Mouse (Mus musculus) limb, embryonic 10.5 days (tissue): Measurements from ENCODE around the gene Lrch1. TPM values are rescaled to one million over a fixed set of nuclear protein-coding genes. Genes with fewer than 3 reads are reported as not detected.

Source experiments
- DNase-seq: peaks from one replicate; pipeline ENCODE4 v3.0.0-alpha.2; 2017; ENCODE audit warnings: low spot score
- H3K27ac ChIP-seq: fragments of 300-500 bp; sonication (generic); 2 replicates; pipeline ENCODE4 v1.5.1; 2016; ENCODE audit warnings: mild to moderate bottlenecking
- H3K27me3 ChIP-seq: fragments of 300-500 bp; sonication (generic); 2 replicates; pipeline ENCODE4 v1.6.1; 2016; ENCODE audit warnings: low read depth, mild to moderate bottlenecking; ENCODE audit not compliant: poor library complexity, severe bottlenecking
- H3K36me3 ChIP-seq: fragments of 300-500 bp; sonication (generic); 2 replicates; pipeline ENCODE4 v1.6.1; 2016; ENCODE audit warnings: mild to moderate bottlenecking, moderate library complexity
- H3K4me1 ChIP-seq: fragments of 300-500 bp; sonication (generic); 2 replicates; pipeline ENCODE4 v1.6.1; 2016
- H3K4me3 ChIP-seq: fragments of 300-500 bp; sonication (generic); 2 replicates; pipeline ENCODE4 v1.5.1; 2016; ENCODE audit warnings: mild to moderate bottlenecking, moderate library complexity
- H3K9me3 ChIP-seq: fragments of 300-500 bp; sonication (generic); replicated peaks from 2 replicates; pipeline ENCODE4 v1.6.1; 2016; ENCODE audit warnings: mild to moderate bottlenecking
- WGBS: fragments of 180-500 bp; shearing (Covaris S2); methylation state at CpG from one replicate; pipeline ENCODE4 v1.1.7; 2016; 5-methylcytosine and 5-hydroxymethylcytosine counted together
- polyA plus RNA-seq: library from polyadenylated mRNA; unstranded; fragments of >200 nt; fragmentation: Nextera tagmentation; extraction: Ambion mirVana; gene quantifications from 2 replicates; pipeline ENCODE4 v1.2.1, GENCODE M21; 2016

Lrch1 gene
- polyA plus RNA-seq, 1 experiment from 2014 or later = 9.9 TPM

GRCm38 (mm10) chr14:74926899-74927571, 20.6 kb downstream of the Lrch1 start:
- H3K27ac ChIP-seq = no peak overlapping the region
- H3K4me3 ChIP-seq = no peak overlapping the region
- no peaks in the 10 kb centered on the region for H3K36me3 ChIP-seq
- DNase-seq = no peak
- 41% methylated on average over 11 of the region's 11 CpGs for WGBS
- no peaks in the 10 kb centered on the region for H3K27me3 ChIP-seq
- no peaks in the 10 kb centered on the region for H3K9me3 ChIP-seq
- H3K4me1 ChIP-seq = peaks cover 23% of the 10 kb centered on the region

DNA sequence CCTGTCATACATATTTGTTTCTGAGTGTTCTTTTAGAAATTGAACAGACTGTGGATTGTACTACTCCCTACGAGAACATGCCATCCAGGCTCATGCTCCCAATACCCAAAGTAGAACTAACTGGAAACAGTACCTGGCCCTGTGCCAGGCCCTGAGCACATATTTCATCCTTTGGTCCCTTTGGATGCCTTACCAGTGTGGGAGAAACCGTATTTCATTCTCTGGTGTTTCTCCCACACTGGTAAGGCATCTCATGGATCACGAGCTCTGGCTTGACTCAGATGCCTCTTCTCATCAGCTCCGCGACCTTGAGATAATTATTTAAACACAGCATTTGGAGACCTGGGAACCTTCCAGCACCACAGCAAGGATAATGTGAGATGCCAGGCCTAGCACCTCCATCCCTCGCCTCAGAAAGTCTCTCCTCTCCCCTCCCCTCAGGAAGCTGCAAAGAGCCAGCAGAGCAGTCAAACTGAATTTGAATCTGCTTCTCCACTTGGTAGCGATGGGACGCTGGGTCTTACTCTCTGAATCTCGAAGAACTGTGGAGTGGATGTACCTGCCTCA, 21.6 kb downstream of the Lrch1 start:
- H3K36me3 ChIP-seq = no peaks in the 10 kb centered on the region
- no peak overlapping the region for H3K4me3 ChIP-seq
- no peaks in the 10 kb centered on the region for H3K9me3 ChIP-seq
- peaks cover 26% of the 10 kb centered on the region for H3K4me1 ChIP-seq
- 86% methylated on average over 9 of the region's 9 CpGs for WGBS
- no peak overlapping the region for H3K27ac ChIP-seq
- H3K27me3 ChIP-seq = no peaks in the 10 kb centered on the region
- DNase-seq = no peak

DNA sequence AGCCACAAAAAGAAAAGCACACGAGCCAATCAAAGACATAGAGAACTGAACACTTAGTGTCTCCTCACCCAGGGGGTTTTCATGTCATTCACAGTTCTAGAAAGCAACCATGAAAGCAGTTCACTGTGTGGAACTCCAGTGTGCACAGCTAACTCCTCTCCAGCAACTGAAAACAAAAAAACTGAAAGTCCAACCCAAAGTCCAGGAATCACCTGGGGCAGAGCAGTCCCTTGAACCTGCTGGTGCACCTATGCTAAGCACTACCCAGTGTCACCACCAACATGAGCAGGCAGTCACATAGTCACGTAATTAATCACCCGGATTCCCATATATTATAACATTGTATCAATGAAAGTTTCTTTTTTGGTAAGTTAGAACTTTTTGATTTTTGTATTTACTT, 23.2 kb downstream of the Lrch1 start:
- 0 out of 2 replicates have a peak, but pooled peaks cover 2% of the 10 kb centered on the region for H3K36me3 ChIP-seq
- H3K27me3 ChIP-seq = no peaks in the 10 kb centered on the region
- no peaks in the 10 kb centered on the region for H3K9me3 ChIP-seq
- H3K4me3 ChIP-seq = no peak overlapping the region
- no peak for DNase-seq
- H3K4me1 ChIP-seq = peaks cover 22% of the 10 kb centered on the region
- WGBS = 82% methylated on average over 3 of the region's 3 CpGs
- no peak overlapping the region for H3K27ac ChIP-seq

GRCm38 (mm10) chr14:74924031-74924430, 23.6 kb downstream of the Lrch1 start:
- 65% methylated on average over 2 of the region's 2 CpGs for WGBS
- H3K4me1 ChIP-seq = peaks cover 21% of the 10 kb centered on the region

GRCm38 (mm10) chr14:74922039-74922736, 25.5 kb downstream of the Lrch1 start:
- Histone ChIP-seq H3K4me3 (no peak overlapping the region), H3K4me1 (peaks cover 17% of the 10 kb centered on the region), H3K36me3 (0 out of 2 replicates have a peak, but pooled peaks cover 2% of the 10 kb centered on the region), H3K27ac (no peak overlapping the region), H3K9me3 (no peaks in the 10 kb centered on the region), H3K27me3 (no peaks in the 10 kb centered on the region)
- DNase-seq = no peak
- WGBS = 87% methylated on average over 12 of the region's 12 CpGs

More at GRCm38 (mm10) chr14:74924031-74924430, 23.6 kb downstream of the Lrch1 start:
- H3K27me3 ChIP-seq = no peaks in the 10 kb centered on the region
- H3K36me3 ChIP-seq = 0 out of 2 replicates have a peak, but pooled peaks cover 2% of the 10 kb centered on the region
- no peaks in the 10 kb centered on the region for H3K9me3 ChIP-seq
- H3K27ac ChIP-seq = no peak overlapping the region
- no peak for DNase-seq
- H3K4me3 ChIP-seq = no peak overlapping the region

DNA sequence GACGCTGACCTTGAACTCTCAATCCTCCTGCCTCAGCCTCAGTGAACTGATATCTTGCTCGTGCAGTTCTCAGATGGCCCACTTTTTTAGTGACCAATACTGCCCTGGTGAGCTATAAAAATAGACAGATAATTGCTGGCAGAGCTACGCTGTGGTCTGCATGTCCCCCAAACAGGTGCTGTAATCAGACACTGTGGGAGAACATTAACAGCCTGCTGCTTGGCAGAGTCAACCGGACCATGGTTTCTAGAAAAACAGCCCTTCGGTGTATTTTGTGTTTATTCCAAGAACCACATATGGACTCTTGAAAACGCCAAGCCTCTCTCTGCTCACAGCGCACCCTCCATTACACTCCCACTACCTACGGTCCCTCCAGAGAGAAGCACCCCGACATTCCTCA, 26.2 kb downstream of the Lrch1 start:
- no peak for DNase-seq
- no peak overlapping the region for H3K27ac ChIP-seq
- 0 out of 2 replicates have a peak, but pooled peaks cover 2% of the 10 kb centered on the region for H3K36me3 ChIP-seq
- no peaks in the 10 kb centered on the region for H3K27me3 ChIP-seq
- H3K4me1 ChIP-seq = peaks cover 12% of the 10 kb centered on the region
- WGBS = 92% methylated on average over 9 of the region's 9 CpGs
- H3K9me3 ChIP-seq = no peaks in the 10 kb centered on the region
- no peak overlapping the region for H3K4me3 ChIP-seq

- Histone ChIP-seq H3K27ac (no peak overlapping the region), H3K4me3 (no peak overlapping the region), H3K27me3 (no peaks in the 10 kb centered on the region), H3K36me3 (0 out of 2 replicates have a peak, but pooled peaks cover 2% of the 10 kb centered on the region), H3K9me3 (no peaks in the 10 kb centered on the region), H3K4me1 (peaks cover 23% of the 10 kb centered on the region)
- DNase-seq = no peak
- 87% methylated on average over 7 of the region's 7 CpGs for WGBS
These were observed 28.5 kb downstream of the Lrch1 start for GRCm38 (mm10) chr14:74919132-74919531.

DNA sequence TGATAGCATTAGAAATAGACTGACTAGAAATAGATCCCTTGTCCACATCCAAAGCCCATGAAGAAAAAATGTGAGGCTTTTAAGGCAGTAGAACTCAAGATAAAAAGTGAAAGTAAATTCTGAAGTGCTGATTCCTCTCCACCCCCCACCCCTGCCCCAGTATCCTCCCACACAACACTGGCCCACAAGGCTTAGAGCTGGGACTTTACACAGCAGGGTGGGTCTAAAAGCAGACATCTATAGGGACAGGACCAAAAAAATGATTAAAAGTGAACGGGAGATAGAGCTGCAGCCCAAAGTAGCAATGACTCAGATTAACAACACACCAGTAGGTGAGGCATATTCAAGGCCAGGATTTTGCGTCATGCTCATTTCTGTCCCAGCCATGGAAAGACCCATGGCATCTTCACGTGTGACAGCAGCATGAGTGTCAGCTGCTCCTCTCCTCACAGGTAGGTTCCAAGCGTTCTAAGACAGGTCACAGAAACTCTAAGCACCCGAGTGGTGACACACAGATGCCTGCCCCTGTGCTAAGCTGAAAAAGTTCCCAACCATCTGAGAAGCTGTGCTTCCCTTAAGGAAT, 29.1 kb downstream of the Lrch1 start:
- Histone ChIP-seq H3K27ac (no peak overlapping the region), H3K27me3 (no peaks in the 10 kb centered on the region), H3K4me1 (peaks cover 19% of the 10 kb centered on the region), H3K4me3 (no peak overlapping the region), H3K36me3 (0 out of 2 replicates have a peak, but pooled peaks cover 2% of the 10 kb centered on the region), H3K9me3 (no peaks in the 10 kb centered on the region)
- DNase-seq = no peak
- 90% methylated on average over 5 of the region's 5 CpGs for WGBS

- no peak overlapping the region for H3K27ac ChIP-seq
- H3K4me1 ChIP-seq = peaks cover 19% of the 10 kb centered on the region
- H3K27me3 ChIP-seq = no peaks in the 10 kb centered on the region
- 80% methylated on average over 5 of the region's 5 CpGs for WGBS
- H3K9me3 ChIP-seq = no peaks in the 10 kb centered on the region
- H3K36me3 ChIP-seq = 0 out of 2 replicates have a peak, but pooled peaks cover 2% of the 10 kb centered on the region
- no peak overlapping the region for H3K4me3 ChIP-seq
- no peak for DNase-seq
These were observed 30.1 kb downstream of the Lrch1 start for GRCm38 (mm10) chr14:74917504-74918124.

DNA sequence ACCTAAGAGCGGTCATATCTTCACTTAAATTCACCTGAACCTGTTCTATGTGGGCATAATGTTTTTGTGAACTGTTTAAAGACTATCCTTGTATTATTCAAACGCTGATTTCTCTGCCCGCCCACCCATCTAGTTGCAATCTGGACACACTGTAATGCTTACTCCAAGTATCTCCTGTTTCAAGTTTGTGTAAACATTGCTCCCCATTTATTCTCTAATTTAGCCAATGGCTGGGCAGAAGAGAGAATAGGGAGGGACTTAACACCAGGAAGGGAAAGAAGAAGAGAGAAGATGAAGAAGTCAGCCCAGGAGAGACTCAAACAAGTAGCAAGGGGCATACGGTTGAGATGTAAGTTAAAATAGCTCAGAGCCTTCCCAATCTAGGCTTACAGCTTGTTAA, 31.0 kb downstream of the Lrch1 start:
- no peak for DNase-seq

DNA sequence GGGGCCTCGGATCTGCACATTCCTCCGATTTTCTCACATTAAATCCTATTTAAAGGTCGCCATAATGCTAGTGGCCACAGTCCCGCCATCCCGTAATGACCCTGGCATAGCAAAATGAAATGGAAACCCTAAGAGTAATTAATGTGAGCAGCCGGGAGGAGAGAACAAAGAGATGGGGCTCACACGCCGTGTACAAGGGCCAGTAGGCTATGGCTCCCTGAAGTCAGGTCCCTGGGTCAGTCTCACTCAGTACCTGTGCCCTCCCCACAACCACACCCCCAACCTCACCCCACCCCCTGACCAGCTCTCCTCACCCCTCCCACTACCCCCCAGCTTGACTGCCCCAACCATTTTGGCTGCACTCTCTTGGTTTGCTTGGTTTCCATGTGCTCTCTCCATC, 31.6 kb downstream of the Lrch1 start:
- 0 out of 2 replicates have a peak, but pooled peaks cover 2% of the 10 kb centered on the region for H3K36me3 ChIP-seq
- peaks cover 16% of the 10 kb centered on the region for H3K4me1 ChIP-seq
- H3K27ac ChIP-seq = peak overlapping the region; percentile 61
- no peak for DNase-seq
- H3K9me3 ChIP-seq = no peaks in the 10 kb centered on the region
- H3K27me3 ChIP-seq = no peaks in the 10 kb centered on the region
- WGBS = 74% methylated on average over 8 of the region's 8 CpGs
- H3K4me3 ChIP-seq = no peak overlapping the region

More for the DNA sequence above, 31.0 kb downstream of the Lrch1 start:
- Histone ChIP-seq H3K9me3 (no peaks in the 10 kb centered on the region), H3K4me1 (peaks cover 16% of the 10 kb centered on the region), H3K27ac (peak overlapping the region; percentile 61; the same call in 1 of the 2 replicates), H3K27me3 (no peaks in the 10 kb centered on the region), H3K4me3 (no peak overlapping the region), H3K36me3 (0 out of 2 replicates have a peak, but pooled peaks cover 2% of the 10 kb centered on the region)
- WGBS = 93% methylated on average over 4 of the region's 4 CpGs

DNA sequence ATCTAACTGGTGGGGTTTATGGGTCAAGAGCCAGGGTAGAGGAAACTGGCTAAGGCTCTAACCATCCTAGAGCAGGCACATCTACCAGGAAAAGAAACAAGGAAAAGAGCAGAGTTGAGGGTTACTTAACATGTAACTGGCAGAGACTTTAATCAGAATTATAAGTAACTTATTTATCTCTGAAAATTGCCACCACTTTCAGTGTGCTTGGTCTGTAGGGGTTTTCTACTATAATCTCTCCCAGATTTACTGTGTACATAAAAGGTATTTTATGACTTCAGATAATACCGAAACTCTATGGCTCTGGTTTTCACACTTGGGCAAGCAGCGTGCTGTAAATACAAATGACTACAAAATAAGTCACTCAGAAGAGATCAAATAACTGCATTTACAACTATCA, 32.0 kb downstream of the Lrch1 start:
- H3K9me3 ChIP-seq = no peaks in the 10 kb centered on the region
- DNase-seq = no peak
- no peak overlapping the region for H3K4me3 ChIP-seq
- 0 out of 2 replicates have a peak, but pooled peaks cover 2% of the 10 kb centered on the region for H3K36me3 ChIP-seq
- peaks cover 16% of the 10 kb centered on the region for H3K4me1 ChIP-seq
- 84% methylated on average over 2 of the region's 2 CpGs for WGBS
- H3K27me3 ChIP-seq = no peaks in the 10 kb centered on the region
- no peak overlapping the region for H3K27ac ChIP-seq
